Mouse (Mus musculus) thymus, postnatal 36 days (tissue): ENCODE measurements around the gene Srsf4.

ENCODE experiments used
- DNase-seq, 2 experiments: peaks; one replicate each; pipeline ENCODE4 v3.0.0; 2022; ENCODE audit warnings: mixed read lengths in 2 of 2

Gene Srsf4

GRCm38 (mm10) chr4:131874169-131874536 lies 736 bp downstream of the Srsf4 start:
- DNase-seq = no peak

- DNase-seq = no peak
Observed at GRCm38 (mm10) chr4:131874567-131874966, 1.1 kb downstream of the Srsf4 start.

- DNase-seq = no peak
Observed at GRCm38 (mm10) chr4:131875242-131875641, 1.8 kb downstream of the Srsf4 start.

GRCm38 (mm10) chr4:131876836-131877235 lies 3.4 kb downstream of the Srsf4 start:
- DNase-seq = no peak

- no peak for DNase-seq
Observed at GRCm38 (mm10) chr4:131879692-131880091, 6.3 kb downstream of the Srsf4 start.

GRCm38 (mm10) chr4:131881306-131881705 lies 7.9 kb downstream of the Srsf4 start:
- no peak for DNase-seq

GRCm38 (mm10) chr4:131883571-131883970 lies 10.2 kb downstream of the Srsf4 start:
- DNase-seq = no peak

- DNase-seq = no peak
Observed at GRCm38 (mm10) chr4:131885376-131885775, 12.0 kb downstream of the Srsf4 start.

GRCm38 (mm10) chr4:131888564-131888963 lies 15.1 kb downstream of the Srsf4 start:
- DNase-seq = no peak

GRCm38 (mm10) chr4:131890692-131891091 lies 17.3 kb downstream of the Srsf4 start:
- no peak for DNase-seq

- no peak for DNase-seq
Observed at GRCm38 (mm10) chr4:131897109-131897508, 23.7 kb downstream of the Srsf4 start.

GRCm38 (mm10) chr4:131897787-131898186 lies 24.4 kb downstream of the Srsf4 start:
- DNase-seq = no peak

- no peak for DNase-seq
Observed at GRCm38 (mm10) chr4:131898503-131899179, 25.2 kb downstream of the Srsf4 start.

GRCm38 (mm10) chr4:131899180-131899554 lies 25.8 kb downstream of the Srsf4 start:
- DNase-seq = no peak

- DNase-seq = no peak
Observed at GRCm38 (mm10) chr4:131901090-131901489, 27.7 kb downstream of the Srsf4 start.

- peak; percentile 32 to 42 for DNase-seq
Observed at GRCm38 (mm10) chr4:131904478-131904877, 31.1 kb downstream of the Srsf4 start.

GRCm38 (mm10) chr4:131906423-131906822 lies 33.0 kb downstream of the Srsf4 start:
- DNase-seq = no peak

GRCm38 (mm10) chr4:131907912-131908311 lies 34.5 kb downstream of the Srsf4 start:
- no peak for DNase-seq

- DNase-seq = no peak
Observed at GRCm38 (mm10) chr4:131910237-131910994, 37.0 kb downstream of the Srsf4 start.

- no peak for DNase-seq
Observed at GRCm38 (mm10) chr4:131911521-131911920, 38.1 kb downstream of the Srsf4 start.

- DNase-seq = no peak
Observed at GRCm38 (mm10) chr4:131913526-131913925, 40.1 kb downstream of the Srsf4 start.

- no peak for DNase-seq
Observed at GRCm38 (mm10) chr4:131914046-131914643, 40.7 kb downstream of the Srsf4 start.

- no peak for DNase-seq
Observed at GRCm38 (mm10) chr4:131914891-131915469, 41.6 kb downstream of the Srsf4 start.
